Mouse (Mus musculus) midbrain, postnatal 0 days (tissue): ENCODE data around the gene Tyms. TPM values are rescaled to one million over a fixed set of nuclear protein-coding genes. Genes with fewer than 3 reads are reported as not detected.
"Not testable (repeated sequence)": the region's sequence is repeated elsewhere in the genome, so short reads cannot be mapped to it uniquely, and the experiment has no call there.

Source experiments
- ATAC-seq: fragments of 200-750 bp; cut with Nextera tagmentation; 2 replicates; pipeline ENCODE4 v1.8.0; 2017; ENCODE audit warnings: moderate number of reproducible peaks, mild to moderate bottlenecking, moderate TSS enrichment, moderate library complexity; ENCODE audit not compliant: low FRiP score
- DNase-seq: peaks from one replicate; pipeline ENCODE4 v3.0.0-alpha.2; 2015; ENCODE audit warnings: low spot score
- H3K27ac ChIP-seq: fragments of 300-500 bp; sonication (generic); 2 replicates; pipeline ENCODE4 v1.5.1; 2014; ENCODE audit warnings: low read depth, mild to moderate bottlenecking, low read length, mixed read lengths
- H3K27me3 ChIP-seq: fragments of 300-500 bp; sonication (generic); 2 replicates; pipeline ENCODE4 v1.6.1; 2014; ENCODE audit warnings: low read length, control low read depth, mixed read lengths; ENCODE audit not compliant: insufficient read depth
- H3K36me3 ChIP-seq: fragments of 300-500 bp; sonication (generic); 2 replicates; pipeline ENCODE4 v1.6.1; 2014; ENCODE audit warnings: low read length, control low read depth, mixed read lengths; ENCODE audit not compliant: insufficient read depth
- H3K4me1 ChIP-seq: fragments of 300-500 bp; sonication (generic); 2 replicates; pipeline ENCODE4 v1.6.1; 2014; ENCODE audit warnings: mild to moderate bottlenecking, control low read depth, antibody characterized with exemption, low read length, mixed read lengths; ENCODE audit not compliant: insufficient read depth
- H3K4me2 ChIP-seq: fragments of 300-500 bp; sonication (generic); 2 replicates; pipeline ENCODE4 v1.6.1; 2014; ENCODE audit warnings: low read depth, mild to moderate bottlenecking, low read length, mixed read lengths; ENCODE audit not compliant: poor library complexity, severe bottlenecking
- H3K4me3 ChIP-seq: fragments of 300-500 bp; sonication (generic); 2 replicates; pipeline ENCODE4 v1.5.1; 2014; ENCODE audit warnings: low read depth, mild to moderate bottlenecking, low read length, moderate library complexity
- H3K9ac ChIP-seq: fragments of 300-500 bp; sonication (generic); replicated peaks from 2 replicates; pipeline ENCODE4 v1.6.1; 2014; ENCODE audit warnings: mild to moderate bottlenecking, low read length, moderate library complexity, mixed read lengths; ENCODE audit not compliant: poor library complexity, severe bottlenecking
- H3K9me3 ChIP-seq: fragments of 300-500 bp; sonication (generic); 2 replicates; pipeline ENCODE4 v1.6.1; 2016; ENCODE audit warnings: low read length, control low read depth
- CTCF ChIP-seq: IDR thresholded peaks from 2 replicates; pipeline ENCODE4 v1.5.1; 2016; ENCODE audit warnings: antibody characterized with exemption, mild to moderate bottlenecking
- WGBS: fragments of 180-500 bp; shearing (Covaris S2); extraction: QIAGEN DNeasy Blood & Tissue Kit; methylation state at CpG from one replicate; pipeline ENCODE4 v1.1.7; 2014; 5-methylcytosine and 5-hydroxymethylcytosine counted together
- polyA plus RNA-seq: library from polyadenylated mRNA; unstranded; fragments of >200 nt; fragmentation: Nextera tagmentation; extraction: Ambion mirVana; gene quantifications from 2 replicates; pipeline ENCODE4 v1.2.1, GENCODE M21; 2015
- total RNA-seq: library from RNA; depleted of rRNA; stranded (reverse); fragments of >200 nt; gene quantifications from 2 replicates; pipeline ENCODE4 v1.2.3, GENCODE M21; 2014

Tyms gene
- total and polyA plus RNA-seq, 2 experiments from 2014 or later: 11.3 to 21.2 TPM

GRCm38 (mm10) chr5:30094399-30094798 is 21.0 kb upstream of the Tyms start:
- Histone ChIP-seq H3K27ac (no peak overlapping the region), H3K9ac (no peak overlapping the region), H3K36me3 (no peaks in the 10 kb centered on the region), H3K4me3 (no peak overlapping the region), H3K4me1 (no peaks in the 10 kb centered on the region), H3K4me2 (no peak overlapping the region), H3K9me3 (no peaks in the 10 kb centered on the region), H3K27me3 (no peaks in the 10 kb centered on the region)
- no peak for DNase-seq
- peak; percentile 56 for TF ChIP-seq CTCF
- no peak for ATAC-seq
- WGBS: 43% methylated on average over 2 of the region's 2 CpGs

- H3K27ac ChIP-seq: no peak overlapping the region
- DNase-seq (no peak), ATAC-seq (no peak)
- no peaks in the 10 kb centered on the region for H3K9me3 ChIP-seq
- no peak overlapping the region for H3K4me3 ChIP-seq
- no peaks in the 10 kb centered on the region for H3K4me1 ChIP-seq
- H3K36me3 ChIP-seq: no peaks in the 10 kb centered on the region
- 67% methylated on average over 13 of the region's 13 CpGs for WGBS
- H3K4me2 ChIP-seq: no peak overlapping the region
- TF ChIP-seq CTCF: no peak
- H3K27me3 ChIP-seq: no peaks in the 10 kb centered on the region
- H3K9ac ChIP-seq: no peak overlapping the region
Measured at GRCm38 (mm10) chr5:30092701-30093100, 19.3 kb upstream of the Tyms start.

- H3K4me3 ChIP-seq: peak overlapping the region; percentile 67; the same call in 1 of the 2 replicates
- 63% methylated on average over 3 of the region's 3 CpGs for WGBS
- H3K36me3 ChIP-seq: no peaks in the 10 kb centered on the region; the same call in 1 of the 2 replicates
- H3K9me3 ChIP-seq: no peaks in the 10 kb centered on the region
- H3K27me3 ChIP-seq: no peaks in the 10 kb centered on the region
- ATAC-seq (no peak), DNase-seq (no peak)
- no peak for TF ChIP-seq CTCF
- no peak overlapping the region for H3K9ac ChIP-seq
- peak overlapping the region; percentile 57 for H3K4me2 ChIP-seq
- no peak overlapping the region for H3K27ac ChIP-seq
- H3K4me1 ChIP-seq: no peaks in the 10 kb centered on the region
Measured at GRCm38 (mm10) chr5:30072377-30072776, 1.0 kb downstream of the Tyms start.

GRCm38 (mm10) chr5:30071677-30072076 is 1.7 kb downstream of the Tyms start:
- TF ChIP-seq CTCF: no peak
- H3K4me2 ChIP-seq: no peak overlapping the region
- no peaks in the 10 kb centered on the region for H3K4me1 ChIP-seq
- H3K9ac ChIP-seq: no peak overlapping the region
- no peak overlapping the region for H3K27ac ChIP-seq
- no peaks in the 10 kb centered on the region; the same call in 1 of the 2 replicates for H3K36me3 ChIP-seq
- no peak overlapping the region for H3K4me3 ChIP-seq
- DNase-seq: no peak
- 81% methylated on average over 6 of the region's 6 CpGs for WGBS
- H3K9me3 ChIP-seq: no peaks in the 10 kb centered on the region
- ATAC-seq: no peak
- H3K27me3 ChIP-seq: no peaks in the 10 kb centered on the region

- DNase-seq (no peak), ATAC-seq (no peak)
- H3K4me1 ChIP-seq: no peaks in the 10 kb centered on the region
- H3K36me3 ChIP-seq: peaks cover 7% of the 10 kb centered on the region
- WGBS: 75% methylated on average over 6 of the region's 6 CpGs
- H3K9me3 ChIP-seq: no peaks in the 10 kb centered on the region
- no peaks in the 10 kb centered on the region for H3K27me3 ChIP-seq
- H3K4me3 ChIP-seq: no peak overlapping the region
- H3K27ac ChIP-seq: no peak overlapping the region
- H3K4me2 ChIP-seq: no peak overlapping the region
- no peak for TF ChIP-seq CTCF
- no peak overlapping the region for H3K9ac ChIP-seq
Measured at GRCm38 (mm10) chr5:30067726-30068125, 5.7 kb downstream of the Tyms start.

- H3K4me1 ChIP-seq, H3K4me2 ChIP-seq, H3K9ac ChIP-seq, DNase-seq, H3K27ac ChIP-seq, H3K9me3 ChIP-seq, H3K36me3 ChIP-seq, H3K27me3 ChIP-seq, H3K4me3 ChIP-seq, ATAC-seq: not testable (repeated sequence)
- 43% methylated on average over 5 of the region's 5 CpGs for whole genome bisulfite sequencing
Measured at GRCm38 (mm10) chr5:30059607-30060006, 13.8 kb downstream of the Tyms start.
